Mouse (Mus musculus) CH12.LX (cell line): ENCODE results near the gene Psmd11. TPM values are rescaled to one million over a fixed set of nuclear protein-coding genes. Genes with fewer than 3 reads are reported as not detected.

Experiments
- DNase-seq: peaks from one replicate; pipeline ENCODE4 v3.0.0-alpha.2; 2013; ENCODE audit errors: extremely low read depth
- H3K27ac ChIP-seq: 2 replicates; pipeline ENCODE4 v1.5.1; 2012; ENCODE audit warnings: low read depth, mild to moderate bottlenecking, control low read depth, moderate library complexity; ENCODE audit not compliant: insufficient read depth
- H3K27me3 ChIP-seq: replicated peaks from 2 replicates; pipeline ENCODE3; 2012; ENCODE audit warnings: inconsistent platforms
- H3K36me3 ChIP-seq, 2 experiments: replicated peaks in 1 of 2; 2 replicates each; pipeline versions ENCODE3 to v1.6.1; 2012; ENCODE audit warnings: inconsistent platforms in 1 of 2, low read length in 1 of 2, mild to moderate bottlenecking in 1 of 2, mixed read lengths in 1 of 2, moderate library complexity in 1 of 2; ENCODE audit not compliant: control insufficient read depth in 1 of 2, insufficient read depth in 1 of 2
- H3K4me1 ChIP-seq, 2 experiments: 2 replicates each; pipeline ENCODE4 v1.6.1; 2012; ENCODE audit warnings: inconsistent platforms in 1 of 2, moderate library complexity in 1 of 2; ENCODE audit not compliant: insufficient read depth in 2 of 2, control insufficient read depth in 1 of 2
- H3K4me2 ChIP-seq: 2 replicates; pipeline ENCODE4 v1.6.1; 2012; ENCODE audit warnings: low read depth, mild to moderate bottlenecking, control low read depth; ENCODE audit not compliant: poor library complexity, insufficient read depth, severe bottlenecking
- H3K4me3 ChIP-seq, 3 experiments: fragments of 150-350 bp in 1 of 3; sonication (generic) in 1 of 3; replicated peaks in 1 of 3; 2 replicates each; pipeline versions ENCODE3 to v1.5.1; 2011 to 2012; ENCODE audit warnings: low read depth in 2 of 3, low read length in 2 of 3, mild to moderate bottlenecking in 2 of 3, moderate library complexity in 2 of 3, control low read depth in 1 of 3, improper control_type of control experiment in 1 of 3, inconsistent platforms in 1 of 3, mixed read lengths in 1 of 3; ENCODE audit not compliant: poor library complexity in 1 of 3
- H3K79me2 ChIP-seq: replicated peaks from 2 replicates; pipeline ENCODE4 v1.6.1; 2012; ENCODE audit warnings: mild to moderate bottlenecking, moderate library complexity; ENCODE audit not compliant: control insufficient read depth, poor library complexity, insufficient read depth, severe bottlenecking; ENCODE audit errors: extremely low read depth
- H3K9ac ChIP-seq: 2 replicates; pipeline ENCODE4 v1.6.1; 2012; ENCODE audit warnings: low read depth, mild to moderate bottlenecking, control low read depth, moderate library complexity; ENCODE audit not compliant: insufficient read depth
- H3K9me3 ChIP-seq: replicated peaks from 2 replicates; pipeline ENCODE3; 2012; ENCODE audit warnings: low read length, inconsistent platforms, mixed read lengths
- CTCF ChIP-seq, 2 experiments: IDR thresholded peaks in 1 of 2; conservative IDR thresholded peaks in 1 of 2; 2 replicates each; pipeline ENCODE4 v1.5.1; 2011 to 2012; ENCODE audit warnings: low read depth in 2 of 2, low read length in 2 of 2, improper control_type of control experiment in 1 of 2, inconsistent platforms in 1 of 2, mild to moderate bottlenecking in 1 of 2, moderate library complexity in 1 of 2
- EP300 ChIP-seq: IDR thresholded peaks from 2 replicates; pipeline ENCODE4 v1.6.1; 2011; ENCODE audit warnings: low read length, improper control_type of control experiment
- ETS1 ChIP-seq: conservative IDR thresholded peaks from 2 replicates; pipeline ENCODE4 v1.6.1; 2012; ENCODE audit warnings: low read depth, mild to moderate bottlenecking, inconsistent platforms, low read length, improper control_type of control experiment, moderate library complexity
- GABPA ChIP-seq: IDR thresholded peaks from 2 replicates; pipeline ENCODE4 v1.6.1; 2012; ENCODE audit warnings: low read depth, low read length, improper control_type of control experiment, inconsistent platforms; ENCODE audit not compliant: insufficient replicate concordance
- HCFC1 ChIP-seq: IDR thresholded peaks from 2 replicates; pipeline ENCODE4 v1.6.1; 2012; ENCODE audit warnings: low read depth, mild to moderate bottlenecking, inconsistent platforms, low read length, improper control_type of control experiment
- IRF4 ChIP-seq: IDR thresholded peaks from 2 replicates; pipeline ENCODE4 v1.6.1; 2014; ENCODE audit warnings: low read depth, mild to moderate bottlenecking, inconsistent platforms, low read length, improper control_type of control experiment
- JUND ChIP-seq: conservative IDR thresholded peaks from 2 replicates; pipeline ENCODE4 v1.6.1; 2011; ENCODE audit warnings: low read depth, low read length, improper control_type of control experiment
- MAFK ChIP-seq: IDR thresholded peaks from 2 replicates; pipeline ENCODE4 v1.6.1; 2011; ENCODE audit warnings: low read length, improper control_type of control experiment; ENCODE audit not compliant: insufficient replicate concordance
- MAZ ChIP-seq: IDR thresholded peaks from 2 replicates; pipeline ENCODE4 v1.6.1; 2012; ENCODE audit warnings: low read depth, mild to moderate bottlenecking, inconsistent platforms, low read length, improper control_type of control experiment, moderate library complexity
- MXI1 ChIP-seq: IDR thresholded peaks from 2 replicates; pipeline ENCODE4 v1.6.1; 2011; ENCODE audit warnings: mild to moderate bottlenecking, low read depth, low read length, improper control_type of control experiment
- MYC ChIP-seq: IDR thresholded peaks from 2 replicates; pipeline ENCODE4 v1.6.1; 2011; ENCODE audit warnings: low read depth, mild to moderate bottlenecking, improper control_type of control experiment, low read length
- NRF1 ChIP-seq: IDR thresholded peaks from 2 replicates; pipeline ENCODE4 v1.6.1; 2014; ENCODE audit warnings: low read depth, mild to moderate bottlenecking, inconsistent platforms, low read length, improper control_type of control experiment, moderate library complexity
- POLR2A ChIP-seq: IDR thresholded peaks from 2 replicates; pipeline ENCODE4 v1.6.1; 2011; ENCODE audit warnings: low read depth, mild to moderate bottlenecking, improper control_type of control experiment, low read length
- POLR2AphosphoS2 ChIP-seq: IDR thresholded peaks from 2 replicates; pipeline ENCODE4 v1.6.1; 2011; ENCODE audit warnings: low read depth, low read length, improper control_type of control experiment
- SIN3A ChIP-seq: IDR thresholded peaks from 2 replicates; pipeline ENCODE4 v1.6.1; 2012; ENCODE audit warnings: low read length, improper control_type of control experiment, inconsistent platforms
- SMC3 ChIP-seq: IDR thresholded peaks from 2 replicates; pipeline ENCODE4 v1.6.1; 2011; ENCODE audit warnings: low read depth, low read length, improper control_type of control experiment
- UBTF ChIP-seq: IDR thresholded peaks from 2 replicates; pipeline ENCODE4 v1.6.1; 2012; ENCODE audit warnings: low read depth, mild to moderate bottlenecking, inconsistent platforms, low read length, improper control_type of control experiment, moderate library complexity
- USF1 ChIP-seq: IDR thresholded peaks from 2 replicates; pipeline ENCODE4 v1.6.1; 2014; ENCODE audit warnings: low read depth, mild to moderate bottlenecking, inconsistent platforms, low read length, improper control_type of control experiment
- ZMIZ1 ChIP-seq: IDR thresholded peaks from 2 replicates; pipeline ENCODE4 v1.6.1; 2012; ENCODE audit warnings: low read depth, mild to moderate bottlenecking, inconsistent platforms, low read length, improper control_type of control experiment
- dilution Hi-C: fragments of 300-500 bp; cut with MboI; formaldehyde crosslinking; loops from 2 replicates; pipeline ENCODE4 v1.14.3; 2020; ENCODE audit warnings: low sequenced_read_pairs; ENCODE audit not compliant: extremely low pct_unique_long_range_greater_than_20kb, extremely low pct_ligation_motif_present
- in situ Hi-C: fragments of 300-500 bp; cut with MboI; formaldehyde crosslinking; loops from 3 replicates; pipeline ENCODE4 v1.14.3; 2019; ENCODE audit warnings: low sequenced_read_pairs, low pct_ligation_motif_present, low pct_unique_long_range_greater_than_20kb, mixed read lengths
- polyA plus RNA-seq: library from polyadenylated mRNA; unstranded; fragments of >175 nt; gene quantifications from 2 replicates; pipeline ENCODE4 v1.2.1, GENCODE M21; 2012; ENCODE audit warnings: low read depth; ENCODE audit not compliant: insufficient read length
- total RNA-seq, 2 experiments: library from RNA; depleted of rRNA; stranded (reverse); fragments of 300-350 nt in 1 of 2; fragments of >200 nt in 1 of 2; gene quantifications; 2 replicates each; pipeline ENCODE4 v1.2.3; 2012 to 2014

Gene Psmd11
- total and polyA plus RNA-seq, 3 experiments: 116 to 191 (median 141) TPM

DNA sequence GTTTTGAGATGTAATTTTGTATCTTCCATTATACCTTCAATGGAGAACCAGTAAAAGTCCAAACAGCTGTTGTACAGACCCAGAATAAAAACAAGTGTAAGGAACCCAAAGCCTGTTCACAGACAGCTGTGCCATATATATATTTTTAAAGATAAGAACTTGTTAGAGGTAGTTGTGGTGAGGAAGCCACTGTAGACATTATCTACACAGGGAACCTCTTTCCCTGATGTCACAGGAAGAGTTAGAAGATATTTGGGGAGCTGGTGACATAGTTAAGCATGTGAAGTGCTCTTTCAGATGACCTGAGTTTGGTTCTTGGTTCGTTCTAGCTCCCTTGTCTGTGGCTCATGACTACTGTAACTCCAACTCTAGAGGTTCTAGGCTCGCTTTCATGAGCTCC, 3.7 kb upstream of the Psmd11 start:
- dilution Hi-C loops: no loop called here
- in situ Hi-C loops: no loop called here

GRCm38 (mm10) chr11:80425247-80425778, 3.1 kb upstream of the Psmd11 start:
- H3K36me3 ChIP-seq: peaks cover 0 to 2% of the 10 kb centered on the region in 2 experiments
- in situ Hi-C loops: no loop called here
- dilution Hi-C loops: no loop called here
- peaks cover under 1 to 14% of the 10 kb centered on the region in 2 experiments; a peak in 3 of 4 replicates for H3K4me1 ChIP-seq
- H3K9me3 ChIP-seq: no peaks in the 10 kb centered on the region
- H3K4me3 ChIP-seq: no peak overlapping the region
- H3K27ac ChIP-seq: no peak overlapping the region
- no peak overlapping the region for H3K4me2 ChIP-seq
- TF ChIP-seq JUND: no peak
- peak in 1 of 2 experiments; percentile 54; a peak in 3 of 4 replicates for TF ChIP-seq CTCF (conservative IDR thresholded peaks at IDR 0.05 in 1 of 2, IDR thresholded peaks at IDR 0.05 in 1 of 2; ENCODE audit: low read depth in 2 of 2, low read length in 2 of 2)
- TF ChIP-seq USF1: no peak
- TF ChIP-seq MYC: 0 out of 2 replicates have a peak, but pooled peaks have one; percentile 64
- TF ChIP-seq SIN3A: 0 out of 2 replicates have a peak, but pooled peaks have one; percentile 24
- DNase-seq: no peak
- no peak overlapping the region for H3K9ac ChIP-seq
- H3K27me3 ChIP-seq: no peaks in the 10 kb centered on the region
- H3K79me2 ChIP-seq: peaks cover 16% of the 10 kb centered on the region

More for the DNA sequence above, 3.7 kb upstream of the Psmd11 start:
- Histone ChIP-seq H3K4me3 (no peak overlapping the region), H3K27me3 (no peaks in the 10 kb centered on the region), H3K36me3 (no peaks in the 10 kb centered on the region), H3K27ac (no peak overlapping the region), H3K9me3 (no peaks in the 10 kb centered on the region), H3K79me2 (peaks cover 12% of the 10 kb centered on the region), H3K9ac (no peak overlapping the region), H3K4me2 (no peak overlapping the region), H3K4me1 (peaks cover 6 to 17% of the 10 kb centered on the region in 2 experiments)
- TF ChIP-seq ZMIZ1 (no peak), JUND (no peak), HCFC1 (no peak), USF1 (no peak), MAFK (no peak), POLR2A (no peak), SIN3A (no peak), SMC3 (no peak), UBTF (no peak), MXI1 (no peak), ETS1 (no peak), MAZ (no peak), NRF1 (no peak), POLR2AphosphoS2 (no peak), EP300 (no peak), GABPA (no peak), IRF4 (no peak)
- DNase-seq: no peak
